Mouse (Mus musculus): Measurements from ENCODE around the gene Pde4b. TPM values are rescaled to one million over a fixed set of nuclear protein-coding genes. Genes with fewer than 3 reads are reported as not detected.

Pde4b gene
- total and polyA plus RNA-seq, 2 experiments from 2014 or later, result 49.7 to 76.2 TPM

- DNase-seq (no peak), ATAC-seq (no peak)
- Histone ChIP-seq H3K4me3 (ENCODE audit: low read depth, low read length) (no peak overlapping the region), H3K4me1 (ENCODE audit: insufficient read depth) (no peaks in the 10 kb centered on the region), H3K4me2 (ENCODE audit: low read depth) (no peak overlapping the region), H3K9me3 (ENCODE audit: low read length) (no peaks in the 10 kb centered on the region), H3K9ac (no peak overlapping the region), H3K27me3 (ENCODE audit: insufficient read depth, low read length) (no peaks in the 10 kb centered on the region), H3K27ac (ENCODE audit: low read depth, low read length) (no peak overlapping the region), H3K36me3 (ENCODE audit: insufficient read depth) (no peaks in the 10 kb centered on the region)
- no peak for TF ChIP-seq CTCF (IDR thresholded peaks at IDR 0.05; ENCODE audit: low read depth)
- 69% methylated on average over 3 of the region's 3 CpGs for WGBS
Measured at GRCm38 (mm10) chr4:102136366-102136849, 49.1 kb downstream of the Pde4b start.

GRCm38 (mm10) chr4:102138346-102138745, 51.0 kb downstream of the Pde4b start:
- TF ChIP-seq CTCF (IDR thresholded peaks at IDR 0.05; ENCODE audit: low read depth), result no peak
- 73% methylated on average over 4 of the region's 4 CpGs for WGBS

GRCm38 (mm10) chr4:102141241-102141640, 53.9 kb downstream of the Pde4b start:
- H3K36me3 ChIP-seq (ENCODE audit: insufficient read depth), result no peaks in the 10 kb centered on the region
- H3K4me3 ChIP-seq (ENCODE audit: low read depth, low read length), result no peak overlapping the region
- 86% methylated on average over 3 of the region's 3 CpGs for WGBS
- TF ChIP-seq CTCF (IDR thresholded peaks at IDR 0.05; ENCODE audit: low read depth), result no peak
- no peaks in the 10 kb centered on the region for H3K27me3 ChIP-seq (ENCODE audit: insufficient read depth, low read length)
- ATAC-seq (no peak), DNase-seq (no peak)
- H3K27ac ChIP-seq (ENCODE audit: low read depth, low read length), result no peak overlapping the region
- no peaks in the 10 kb centered on the region for H3K4me1 ChIP-seq (ENCODE audit: insufficient read depth)
- no peak overlapping the region for H3K9ac ChIP-seq
- H3K4me2 ChIP-seq (ENCODE audit: low read depth), result no peak overlapping the region
- no peaks in the 10 kb centered on the region for H3K9me3 ChIP-seq (ENCODE audit: low read length)

More at GRCm38 (mm10) chr4:102138346-102138745, 51.0 kb downstream of the Pde4b start:
- no peak for DNase-seq
- H3K4me3 ChIP-seq (ENCODE audit: low read depth, low read length), result no peak overlapping the region
- H3K9ac ChIP-seq, result no peak overlapping the region
- no peaks in the 10 kb centered on the region for H3K4me1 ChIP-seq (ENCODE audit: insufficient read depth)
- no peaks in the 10 kb centered on the region for H3K36me3 ChIP-seq (ENCODE audit: insufficient read depth)
- H3K27ac ChIP-seq (ENCODE audit: low read depth, low read length), result no peak overlapping the region
- no peak for ATAC-seq
- H3K9me3 ChIP-seq (ENCODE audit: low read length), result no peaks in the 10 kb centered on the region
- H3K27me3 ChIP-seq (ENCODE audit: insufficient read depth, low read length), result no peaks in the 10 kb centered on the region
- H3K4me2 ChIP-seq (ENCODE audit: low read depth), result no peak overlapping the region

DNA sequence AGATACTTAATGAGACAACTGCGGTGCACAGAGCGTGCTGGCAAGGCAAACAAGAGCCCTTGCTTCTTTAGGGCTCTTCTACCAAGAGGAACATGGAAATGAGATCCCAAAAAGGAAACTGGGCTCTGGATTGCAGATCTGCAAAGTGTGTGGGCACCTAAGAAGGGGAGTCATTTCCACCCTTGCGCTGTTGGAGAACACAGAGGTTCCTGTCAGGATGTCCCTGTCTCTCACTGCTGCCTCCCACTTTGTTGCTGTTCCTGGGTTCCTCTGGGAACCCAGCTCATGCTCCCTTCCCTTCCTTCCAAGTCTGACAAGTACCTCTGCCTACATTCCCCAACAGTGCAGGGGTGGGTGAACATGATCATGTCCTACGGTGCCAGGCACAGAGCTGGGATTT, 61.4 kb downstream of the Pde4b start:
- 60% methylated on average over 4 of the region's 4 CpGs for WGBS
- TF ChIP-seq CTCF (IDR thresholded peaks at IDR 0.05; ENCODE audit: low read depth), result no peak
- Histone ChIP-seq H3K4me2 (ENCODE audit: low read depth) (no peak overlapping the region), H3K27me3 (ENCODE audit: insufficient read depth, low read length) (no peaks in the 10 kb centered on the region), H3K4me3 (ENCODE audit: low read depth, low read length) (no peak overlapping the region), H3K9me3 (ENCODE audit: low read length) (no peaks in the 10 kb centered on the region), H3K9ac (no peak overlapping the region), H3K36me3 (ENCODE audit: insufficient read depth) (no peaks in the 10 kb centered on the region), H3K4me1 (ENCODE audit: insufficient read depth) (no peaks in the 10 kb centered on the region; the same call in 1 of the 2 replicates), H3K27ac (ENCODE audit: low read depth, low read length) (no peak overlapping the region)
- ATAC-seq (no peak), DNase-seq (no peak)

GRCm38 (mm10) chr4:102159178-102159577, 71.8 kb downstream of the Pde4b start:
- Histone ChIP-seq H3K36me3 (ENCODE audit: insufficient read depth) (no peaks in the 10 kb centered on the region), H3K27ac (ENCODE audit: low read depth, low read length) (no peak overlapping the region), H3K9ac (no peak overlapping the region), H3K27me3 (ENCODE audit: insufficient read depth, low read length) (no peaks in the 10 kb centered on the region), H3K4me3 (ENCODE audit: low read depth, low read length) (no peak overlapping the region), H3K4me2 (ENCODE audit: low read depth) (no peak overlapping the region), H3K9me3 (ENCODE audit: low read length) (no peaks in the 10 kb centered on the region), H3K4me1 (ENCODE audit: insufficient read depth) (no peaks in the 10 kb centered on the region)
- ATAC-seq (no peak), DNase-seq (no peak)
- TF ChIP-seq CTCF (IDR thresholded peaks at IDR 0.05; ENCODE audit: low read depth), result no peak

DNA sequence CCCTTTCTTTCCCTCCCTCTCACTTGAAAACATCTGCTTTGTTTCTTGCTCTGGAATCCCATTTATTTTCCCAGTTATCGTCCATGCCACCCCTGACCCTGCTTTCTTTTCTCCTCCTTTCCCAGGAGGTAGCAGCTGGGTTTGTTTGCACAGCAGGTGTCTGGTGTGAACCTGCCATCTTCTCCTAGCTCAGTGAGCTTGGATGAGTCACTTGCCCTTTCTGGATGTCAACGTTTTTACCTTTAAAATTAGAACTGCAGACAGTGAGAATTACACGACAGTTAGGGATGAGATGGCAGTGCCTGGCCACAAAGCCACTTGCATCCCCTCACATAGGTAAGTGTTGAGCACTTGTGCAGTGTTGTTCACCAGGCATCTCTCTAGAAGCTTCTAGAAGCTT, 84.3 kb downstream of the Pde4b start:
- TF ChIP-seq CTCF (IDR thresholded peaks at IDR 0.05; ENCODE audit: low read depth), result no peak
- Histone ChIP-seq H3K4me3 (ENCODE audit: low read depth, low read length) (no peak overlapping the region), H3K36me3 (ENCODE audit: insufficient read depth) (no peaks in the 10 kb centered on the region), H3K27me3 (ENCODE audit: insufficient read depth, low read length) (no peaks in the 10 kb centered on the region), H3K4me2 (ENCODE audit: low read depth) (no peak overlapping the region), H3K9ac (no peak overlapping the region), H3K9me3 (ENCODE audit: low read length) (no peaks in the 10 kb centered on the region), H3K4me1 (ENCODE audit: insufficient read depth) (no peaks in the 10 kb centered on the region), H3K27ac (ENCODE audit: low read depth, low read length) (no peak overlapping the region)
- 42% methylated on average over 3 of the region's 3 CpGs for WGBS
- ATAC-seq (no peak), DNase-seq (no peak)

GRCm38 (mm10) chr4:102172711-102173213, 85.4 kb downstream of the Pde4b start:
- Histone ChIP-seq H3K4me3 (ENCODE audit: low read depth, low read length) (no peak overlapping the region), H3K27me3 (ENCODE audit: insufficient read depth, low read length) (no peaks in the 10 kb centered on the region), H3K36me3 (ENCODE audit: insufficient read depth) (no peaks in the 10 kb centered on the region), H3K27ac (ENCODE audit: low read depth, low read length) (no peak overlapping the region), H3K9ac (no peak overlapping the region), H3K4me2 (ENCODE audit: low read depth) (no peak overlapping the region), H3K9me3 (ENCODE audit: low read length) (no peaks in the 10 kb centered on the region), H3K4me1 (ENCODE audit: insufficient read depth) (no peaks in the 10 kb centered on the region)
- WGBS, result 54% methylated on average over 7 of the region's 7 CpGs
- TF ChIP-seq CTCF (IDR thresholded peaks at IDR 0.05; ENCODE audit: low read depth), result no peak
- no peak for DNase-seq
- ATAC-seq, result no peak
